Mouse (Mus musculus): Measurements from ENCODE around the gene Cfap61. TPM values are rescaled to one million over a fixed set of nuclear protein-coding genes. Genes with fewer than 3 reads are reported as not detected.

Gene Cfap61
- total and polyA plus RNA-seq, 2 experiments from 2014 or later, result 0.46 to 0.68 TPM

DNA sequence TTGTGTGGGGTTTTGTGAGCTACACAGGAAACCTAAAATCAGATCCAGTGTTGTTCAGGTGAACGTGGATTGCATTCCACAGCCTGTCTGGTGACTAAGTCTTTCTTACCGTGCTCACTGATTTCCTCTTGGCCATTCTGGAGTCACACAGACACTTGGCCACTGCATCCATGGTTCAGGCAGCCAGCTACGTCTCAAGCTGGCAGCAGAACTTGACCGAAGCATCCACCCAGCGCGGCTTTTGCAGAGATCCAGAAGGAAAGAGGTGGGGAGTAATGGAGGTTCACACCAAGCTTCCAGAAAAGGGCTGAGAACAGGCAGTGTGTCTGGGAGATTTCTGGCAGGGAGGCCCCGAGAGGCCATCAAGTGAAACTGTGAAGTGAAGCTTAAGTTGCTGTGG is 187.0 kb downstream of the Cfap61 start:
- Histone ChIP-seq H3K4me3 (ENCODE audit: low read depth, low read length) (no peak overlapping the region), H3K27ac (ENCODE audit: low read depth) (no peak overlapping the region), H3K36me3 (replicated peaks; ENCODE audit: control insufficient read depth, insufficient read depth, low read length) (no peaks in the 10 kb centered on the region), H3K4me1 (ENCODE audit: control insufficient read depth, insufficient read depth) (no peaks in the 10 kb centered on the region), H3K27me3 (ENCODE audit: control insufficient read depth, insufficient read depth, low read length) (no peaks in the 10 kb centered on the region), H3K9ac (replicated peaks; ENCODE audit: low read depth, low read length) (no peak overlapping the region), H3K4me2 (ENCODE audit: low read depth, low read length) (no peak overlapping the region), H3K9me3 (replicated peaks; ENCODE audit: control insufficient read depth, low read length) (no peaks in the 10 kb centered on the region)
- no peak for ATAC-seq (ENCODE audit: insufficient read depth, low read depth)
- TF ChIP-seq EP300 (IDR thresholded peaks at IDR 0.05; ENCODE audit: low read depth) (no peak), CTCF (IDR thresholded peaks at IDR 0.05; ENCODE audit: low read depth) (no peak)
- WGBS, result 73% methylated on average over 7 of the region's 7 CpGs
- DNase-seq (ENCODE audit: low spot score), result no peak

- no peaks in the 10 kb centered on the region for H3K4me1 ChIP-seq (ENCODE audit: control insufficient read depth, insufficient read depth)
- H3K4me2 ChIP-seq (ENCODE audit: low read depth, low read length), result no peak overlapping the region
- DNase-seq (ENCODE audit: low spot score) (no peak), ATAC-seq (ENCODE audit: insufficient read depth, low read depth) (no peak)
- H3K27me3 ChIP-seq (ENCODE audit: control insufficient read depth, insufficient read depth, low read length), result no peaks in the 10 kb centered on the region
- H3K27ac ChIP-seq (ENCODE audit: low read depth), result no peak overlapping the region
- H3K36me3 ChIP-seq (replicated peaks; ENCODE audit: control insufficient read depth, insufficient read depth, low read length), result no peaks in the 10 kb centered on the region
- H3K4me3 ChIP-seq (ENCODE audit: low read depth, low read length), result no peak overlapping the region
- TF ChIP-seq EP300 (IDR thresholded peaks at IDR 0.05; ENCODE audit: low read depth) (no peak), CTCF (IDR thresholded peaks at IDR 0.05; ENCODE audit: low read depth) (no peak)
- WGBS, result 63% methylated on average over 2 of the region's 2 CpGs
- H3K9me3 ChIP-seq (replicated peaks; ENCODE audit: control insufficient read depth, low read length), result no peaks in the 10 kb centered on the region
- H3K9ac ChIP-seq (replicated peaks; ENCODE audit: low read depth, low read length), result no peak overlapping the region
Observed at GRCm38 (mm10) chr2:146125129-146125528, 190.5 kb downstream of the Cfap61 start.

GRCm38 (mm10) chr2:146128622-146129021 is 194.0 kb downstream of the Cfap61 start:
- DNase-seq (ENCODE audit: low spot score), result no peak
- Histone ChIP-seq H3K9me3 (replicated peaks; ENCODE audit: control insufficient read depth, low read length) (no peaks in the 10 kb centered on the region), H3K36me3 (replicated peaks; ENCODE audit: control insufficient read depth, insufficient read depth, low read length) (no peaks in the 10 kb centered on the region), H3K4me2 (ENCODE audit: low read depth, low read length) (no peak overlapping the region), H3K27me3 (ENCODE audit: control insufficient read depth, insufficient read depth, low read length) (no peaks in the 10 kb centered on the region), H3K9ac (replicated peaks; ENCODE audit: low read depth, low read length) (no peak overlapping the region), H3K4me3 (ENCODE audit: low read depth, low read length) (no peak overlapping the region), H3K4me1 (ENCODE audit: control insufficient read depth, insufficient read depth) (no peaks in the 10 kb centered on the region), H3K27ac (ENCODE audit: low read depth) (no peak overlapping the region)
- no peak for ATAC-seq (ENCODE audit: insufficient read depth, low read depth)
- 89% methylated on average over 6 of the region's 6 CpGs for WGBS
- TF ChIP-seq CTCF (IDR thresholded peaks at IDR 0.05; ENCODE audit: low read depth), result no peak
- TF ChIP-seq EP300 (IDR thresholded peaks at IDR 0.05; ENCODE audit: low read depth), result no peak

DNA sequence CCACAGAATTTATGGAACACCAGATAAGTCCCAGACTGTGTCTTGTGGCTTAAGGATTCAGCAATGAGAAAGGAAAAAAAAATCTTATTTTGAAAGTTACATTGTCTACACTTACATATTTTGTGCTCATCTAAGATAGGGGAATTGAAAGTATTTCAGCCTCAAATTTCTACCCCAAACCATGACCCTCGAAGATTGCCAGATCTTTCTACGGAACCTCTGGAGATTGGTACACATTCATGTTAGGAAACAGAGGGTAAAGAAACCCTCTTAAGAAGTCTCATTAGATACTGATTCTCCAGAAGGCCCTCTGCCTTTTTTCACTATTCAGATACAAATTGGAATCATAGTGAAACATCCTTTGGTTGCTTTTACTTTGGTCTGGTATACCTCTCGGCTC is 195.9 kb downstream of the Cfap61 start:
- Histone ChIP-seq H3K9ac (replicated peaks; ENCODE audit: low read depth, low read length) (no peak overlapping the region), H3K36me3 (replicated peaks; ENCODE audit: control insufficient read depth, insufficient read depth, low read length) (no peaks in the 10 kb centered on the region), H3K9me3 (replicated peaks; ENCODE audit: control insufficient read depth, low read length) (no peaks in the 10 kb centered on the region), H3K4me3 (ENCODE audit: low read depth, low read length) (no peak overlapping the region), H3K27ac (ENCODE audit: low read depth) (no peak overlapping the region), H3K4me1 (ENCODE audit: control insufficient read depth, insufficient read depth) (no peaks in the 10 kb centered on the region), H3K4me2 (ENCODE audit: low read depth, low read length) (no peak overlapping the region), H3K27me3 (ENCODE audit: control insufficient read depth, insufficient read depth, low read length) (no peaks in the 10 kb centered on the region)
- TF ChIP-seq EP300 (IDR thresholded peaks at IDR 0.05; ENCODE audit: low read depth) (no peak), CTCF (IDR thresholded peaks at IDR 0.05; ENCODE audit: low read depth) (no peak)
- whole genome bisulfite sequencing, result 88% methylated on average over 3 of the region's 3 CpGs
- DNase-seq (ENCODE audit: low spot score), result no peak
- no peak for ATAC-seq (ENCODE audit: insufficient read depth, low read depth)

GRCm38 (mm10) chr2:146134275-146134674 is 199.7 kb downstream of the Cfap61 start:
- no peak for ATAC-seq (ENCODE audit: insufficient read depth, low read depth)
- 72% methylated on average over 6 of the region's 6 CpGs for WGBS
- DNase-seq (ENCODE audit: low spot score), result no peak

GRCm38 (mm10) chr2:146140711-146141110 is 206.1 kb downstream of the Cfap61 start:
- ATAC-seq (ENCODE audit: insufficient read depth, low read depth) (no peak), DNase-seq (ENCODE audit: low spot score) (no peak)
- Histone ChIP-seq H3K4me1 (ENCODE audit: control insufficient read depth, insufficient read depth) (no peaks in the 10 kb centered on the region), H3K4me3 (ENCODE audit: low read depth, low read length) (no peak overlapping the region), H3K27me3 (ENCODE audit: control insufficient read depth, insufficient read depth, low read length) (no peaks in the 10 kb centered on the region), H3K4me2 (ENCODE audit: low read depth, low read length) (no peak overlapping the region), H3K27ac (ENCODE audit: low read depth) (no peak overlapping the region), H3K36me3 (replicated peaks; ENCODE audit: control insufficient read depth, insufficient read depth, low read length) (no peaks in the 10 kb centered on the region), H3K9ac (replicated peaks; ENCODE audit: low read depth, low read length) (no peak overlapping the region), H3K9me3 (replicated peaks; ENCODE audit: control insufficient read depth, low read length) (no peaks in the 10 kb centered on the region)
- no peak for TF ChIP-seq EP300 (IDR thresholded peaks at IDR 0.05; ENCODE audit: low read depth)
- no peak for TF ChIP-seq CTCF (IDR thresholded peaks at IDR 0.05; ENCODE audit: low read depth)
- WGBS, result 59% methylated on average over 3 of the region's 3 CpGs

More at GRCm38 (mm10) chr2:146134275-146134674, 199.7 kb downstream of the Cfap61 start:
- Histone ChIP-seq H3K9me3 (replicated peaks; ENCODE audit: control insufficient read depth, low read length) (no peaks in the 10 kb centered on the region), H3K4me3 (ENCODE audit: low read depth, low read length) (no peak overlapping the region), H3K4me2 (ENCODE audit: low read depth, low read length) (no peak overlapping the region), H3K36me3 (replicated peaks; ENCODE audit: control insufficient read depth, insufficient read depth, low read length) (no peaks in the 10 kb centered on the region), H3K9ac (replicated peaks; ENCODE audit: low read depth, low read length) (no peak overlapping the region), H3K27me3 (ENCODE audit: control insufficient read depth, insufficient read depth, low read length) (no peaks in the 10 kb centered on the region), H3K27ac (ENCODE audit: low read depth) (no peak overlapping the region), H3K4me1 (ENCODE audit: control insufficient read depth, insufficient read depth) (no peaks in the 10 kb centered on the region)
- TF ChIP-seq CTCF (IDR thresholded peaks at IDR 0.05; ENCODE audit: low read depth), result no peak
- TF ChIP-seq EP300 (IDR thresholded peaks at IDR 0.05; ENCODE audit: low read depth), result no peak
